Mouse (Mus musculus) E14TG2a.4 (cell line): ENCODE measurements around the gene Josd1.

Experiments
- CTCF ChIP-seq: conservative IDR thresholded peaks from 2 replicates; pipeline ENCODE4 v1.5.1; 2014; ENCODE audit warnings: low read length
- NANOG ChIP-seq: IDR thresholded peaks from 2 replicates; pipeline ENCODE4 v1.6.1; 2014; ENCODE audit warnings: borderline replicate concordance, low read length, mixed read lengths

- no peak for TF ChIP-seq CTCF
- TF ChIP-seq NANOG, result no peak
These were observed 46.6 kb upstream of the Josd1 start for GRCm38 (mm10) chr15:79734311-79734710.
